Mouse (Mus musculus) midbrain, embryonic 14.5 days (tissue): ENCODE results near the gene Appl1. TPM values are rescaled to one million over a fixed set of nuclear protein-coding genes. Genes with fewer than 3 reads are reported as not detected.

ENCODE experiments used
- ATAC-seq: fragments of 200-750 bp; cut with Nextera tagmentation; 2 replicates; pipeline ENCODE4 v1.8.0; 2017; ENCODE audit warnings: moderate number of reproducible peaks, moderate library complexity; ENCODE audit not compliant: low FRiP score, low TSS enrichment
- DNase-seq: peaks from one replicate; pipeline ENCODE4 v3.0.0-alpha.2; 2015
- H3K27ac ChIP-seq: fragments of 300-500 bp; sonication (generic); replicated peaks from 2 replicates; pipeline ENCODE4 v1.5.1; 2014; ENCODE audit warnings: mild to moderate bottlenecking, low read depth, low read length, moderate library complexity
- H3K27me3 ChIP-seq: fragments of 300-500 bp; sonication (generic); 2 replicates; pipeline ENCODE4 v1.6.1; 2014; ENCODE audit warnings: low read length, control low read depth, mixed read lengths; ENCODE audit not compliant: control insufficient read depth, insufficient read depth
- H3K36me3 ChIP-seq: fragments of 300-500 bp; sonication (generic); 2 replicates; pipeline ENCODE4 v1.6.1; 2014; ENCODE audit warnings: low read length, control low read depth; ENCODE audit not compliant: control insufficient read depth, insufficient read depth
- H3K4me1 ChIP-seq: fragments of 300-500 bp; sonication (generic); 2 replicates; pipeline ENCODE4 v1.6.1; 2014; ENCODE audit warnings: mild to moderate bottlenecking, antibody characterized with exemption, low read length, control low read depth; ENCODE audit not compliant: control insufficient read depth, insufficient read depth
- H3K4me2 ChIP-seq: fragments of 300-500 bp; sonication (generic); 2 replicates; pipeline ENCODE4 v1.6.1; 2014; ENCODE audit warnings: mild to moderate bottlenecking, low read length, moderate library complexity
- H3K4me3 ChIP-seq: fragments of 300-500 bp; sonication (generic); replicated peaks from 2 replicates; pipeline ENCODE4 v1.5.1; 2014; ENCODE audit warnings: low read depth, low read length
- H3K9ac ChIP-seq: fragments of 300-500 bp; sonication (generic); replicated peaks from 2 replicates; pipeline ENCODE4 v1.6.1; 2014; ENCODE audit warnings: mild to moderate bottlenecking, low read length, moderate library complexity
- H3K9me3 ChIP-seq: fragments of 300-500 bp; sonication (generic); 2 replicates; pipeline ENCODE4 v1.6.1; 2016; ENCODE audit warnings: low read length, control low read depth, mixed read lengths; ENCODE audit not compliant: control insufficient read depth
- WGBS: fragments of 180-500 bp; shearing (Covaris S2); extraction: QIAGEN DNeasy Blood & Tissue Kit; methylation state at CpG from one replicate; pipeline ENCODE4 v1.1.7; 2014; 5-methylcytosine and 5-hydroxymethylcytosine counted together
- polyA plus RNA-seq: library from polyadenylated mRNA; unstranded; fragments of >200 nt; fragmentation: Nextera tagmentation; extraction: Ambion mirVana; gene quantifications from 2 replicates; pipeline ENCODE4 v1.2.1, GENCODE M21; 2014

The Appl1 gene
- 87.3 and 88.5 TPM in 2 replicates for polyA plus RNA-seq

DNA sequence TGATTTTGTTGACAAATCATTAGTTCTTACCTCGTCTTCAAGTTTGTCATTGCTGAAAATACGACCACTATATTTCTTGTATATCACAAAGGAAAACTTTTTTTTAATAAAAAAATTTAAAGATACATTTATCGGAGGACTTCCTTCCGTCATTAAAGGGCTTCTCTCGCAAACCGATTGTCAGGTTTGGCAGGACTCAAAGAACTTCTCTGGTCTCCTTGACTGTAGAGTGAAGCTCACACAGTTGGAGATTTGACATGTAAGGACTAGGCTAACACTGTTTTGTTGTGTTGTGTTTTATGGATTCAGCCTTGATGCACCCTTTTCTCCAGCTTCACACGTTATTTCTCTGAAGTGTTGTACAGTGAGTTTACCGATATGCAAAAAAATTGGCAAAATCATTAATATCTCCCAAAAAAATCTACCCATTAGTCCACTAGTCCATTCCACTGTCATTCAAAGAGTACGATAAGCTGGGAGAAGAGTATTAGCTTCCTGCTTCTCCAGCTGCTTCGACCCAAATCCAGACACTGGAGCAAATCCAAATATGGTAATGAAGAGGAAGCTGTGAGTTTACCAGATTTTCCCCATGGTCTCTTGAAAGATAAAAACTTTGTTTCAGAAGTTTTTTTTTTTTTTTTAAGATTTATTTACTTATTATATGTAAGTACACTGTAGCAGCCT lies at the start of gene Appl1:
Appl1 (minus strand) TSS at position 127 of the 684 bp plus-strand sequence.
- H3K9ac ChIP-seq = peak within 1 kb of the TSS; percentile 95
- ATAC-seq (no peak), DNase-seq (peak; percentile 19)
- H3K36me3 ChIP-seq = no peaks in the 10 kb centered on the region
- 44% methylated on average over 10 of the region's 10 CpGs for WGBS
- peak within 1 kb of the TSS; percentile 95 for H3K4me3 ChIP-seq
- H3K27ac ChIP-seq = peak within 1 kb of the TSS; percentile 93
- peaks cover 9% of the 10 kb centered on the region for H3K4me1 ChIP-seq
- H3K9me3 ChIP-seq = no peaks in the 10 kb centered on the region
- H3K4me2 ChIP-seq = peak within 1 kb of the TSS; percentile 74
- H3K27me3 ChIP-seq = no peaks in the 10 kb centered on the region

- Histone ChIP-seq H3K27me3 (no peaks in the 10 kb centered on the region), H3K9me3 (no peaks in the 10 kb centered on the region), H3K9ac (no peak overlapping the region), H3K4me1 (no peaks in the 10 kb centered on the region), H3K36me3 (no peaks in the 10 kb centered on the region), H3K4me2 (no peak overlapping the region), H3K27ac (no peak overlapping the region), H3K4me3 (no peak overlapping the region)
- ATAC-seq = no peak
- 93% methylated on average over 14 of the region's 14 CpGs for WGBS
- DNase-seq = no peak
Measured at GRCm38 (mm10) chr14:27019850-27020249, 48.8 kb upstream of the Appl1 start.

DNA sequence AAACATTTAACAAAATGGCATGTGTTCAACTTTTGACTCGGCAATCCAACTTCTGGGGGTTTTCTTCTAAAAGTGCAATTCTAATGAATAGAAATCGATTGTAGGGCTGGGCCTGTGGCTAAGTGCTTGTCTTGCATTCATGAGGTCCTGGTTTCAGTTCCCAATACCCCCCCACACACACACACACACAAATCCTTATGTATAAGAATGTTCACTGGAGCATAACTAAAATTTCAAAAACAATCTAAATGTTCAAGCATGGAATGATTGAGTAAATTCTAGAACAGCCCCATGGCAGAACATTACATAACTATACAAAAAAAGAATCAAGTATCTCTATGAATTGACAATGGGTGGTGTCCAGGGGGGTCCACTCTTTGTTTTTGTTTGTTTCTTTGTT lies 46.9 kb upstream of the Appl1 start:
- WGBS = 99% methylated on average over 2 of the region's 2 CpGs
- no peaks in the 10 kb centered on the region for H3K27me3 ChIP-seq
- H3K9ac ChIP-seq = no peak overlapping the region
- H3K4me2 ChIP-seq = no peak overlapping the region
- ATAC-seq (no peak), DNase-seq (no peak)
- H3K9me3 ChIP-seq = no peaks in the 10 kb centered on the region
- no peak overlapping the region for H3K4me3 ChIP-seq
- H3K36me3 ChIP-seq = no peaks in the 10 kb centered on the region
- H3K27ac ChIP-seq = no peak overlapping the region
- no peaks in the 10 kb centered on the region for H3K4me1 ChIP-seq

GRCm38 (mm10) chr14:27013658-27014057 lies 42.6 kb upstream of the Appl1 start:
- Histone ChIP-seq H3K27me3 (no peaks in the 10 kb centered on the region), H3K4me3 (no peak overlapping the region), H3K27ac (no peak overlapping the region), H3K9ac (no peak overlapping the region), H3K4me1 (no peaks in the 10 kb centered on the region), H3K4me2 (no peak overlapping the region), H3K9me3 (no peaks in the 10 kb centered on the region), H3K36me3 (no peaks in the 10 kb centered on the region)
- 85% methylated on average over 4 of the region's 4 CpGs for WGBS
- ATAC-seq (no peak), DNase-seq (no peak)

- ATAC-seq (no peak), DNase-seq (no peak)
- Histone ChIP-seq H3K36me3 (no peaks in the 10 kb centered on the region), H3K9ac (no peak overlapping the region), H3K4me1 (no peaks in the 10 kb centered on the region), H3K27me3 (no peaks in the 10 kb centered on the region), H3K4me3 (no peak overlapping the region), H3K27ac (no peak overlapping the region), H3K9me3 (no peaks in the 10 kb centered on the region), H3K4me2 (no peak overlapping the region)
- WGBS = 80% methylated on average over 5 of the region's 5 CpGs
Measured at GRCm38 (mm10) chr14:27011561-27011960, 40.5 kb upstream of the Appl1 start.

DNA sequence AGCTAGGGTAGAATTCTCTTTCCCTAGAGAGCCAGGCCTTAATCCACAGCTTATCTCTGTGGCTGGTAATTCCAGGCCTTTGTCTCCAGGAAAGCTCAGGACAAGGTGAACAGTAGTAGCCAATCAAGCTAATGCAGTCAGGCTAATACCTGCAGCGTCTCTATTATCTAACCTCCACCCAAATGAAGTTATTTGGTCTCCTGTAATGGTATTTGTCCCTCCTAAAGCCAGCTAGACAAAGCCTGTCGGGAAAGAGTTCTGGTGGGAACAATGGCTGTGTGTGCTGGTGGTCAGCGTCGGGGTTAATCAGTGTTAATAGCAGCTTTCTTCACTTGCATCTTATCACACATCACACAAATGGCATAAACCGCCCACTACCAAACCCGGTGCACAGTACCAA lies 34.9 kb upstream of the Appl1 start:
- no peak overlapping the region for H3K4me2 ChIP-seq
- no peak overlapping the region for H3K27ac ChIP-seq
- 9% methylated on average over 6 of the region's 6 CpGs for WGBS
- no peaks in the 10 kb centered on the region for H3K4me1 ChIP-seq
- no peaks in the 10 kb centered on the region for H3K36me3 ChIP-seq
- ATAC-seq (no peak), DNase-seq (peak; percentile 14)
- H3K9me3 ChIP-seq = no peaks in the 10 kb centered on the region
- no peak overlapping the region for H3K9ac ChIP-seq
- H3K4me3 ChIP-seq = no peak overlapping the region
- H3K27me3 ChIP-seq = no peaks in the 10 kb centered on the region

GRCm38 (mm10) chr14:27004906-27005305 lies 33.9 kb upstream of the Appl1 start:
- Histone ChIP-seq H3K4me2 (no peak overlapping the region), H3K4me3 (no peak overlapping the region), H3K27me3 (no peaks in the 10 kb centered on the region), H3K9ac (no peak overlapping the region), H3K27ac (no peak overlapping the region), H3K36me3 (no peaks in the 10 kb centered on the region), H3K4me1 (no peaks in the 10 kb centered on the region), H3K9me3 (no peaks in the 10 kb centered on the region)
- DNase-seq = peak; percentile 11
- 77% methylated on average over 7 of the region's 7 CpGs for whole genome bisulfite sequencing
- no peak for ATAC-seq

DNA sequence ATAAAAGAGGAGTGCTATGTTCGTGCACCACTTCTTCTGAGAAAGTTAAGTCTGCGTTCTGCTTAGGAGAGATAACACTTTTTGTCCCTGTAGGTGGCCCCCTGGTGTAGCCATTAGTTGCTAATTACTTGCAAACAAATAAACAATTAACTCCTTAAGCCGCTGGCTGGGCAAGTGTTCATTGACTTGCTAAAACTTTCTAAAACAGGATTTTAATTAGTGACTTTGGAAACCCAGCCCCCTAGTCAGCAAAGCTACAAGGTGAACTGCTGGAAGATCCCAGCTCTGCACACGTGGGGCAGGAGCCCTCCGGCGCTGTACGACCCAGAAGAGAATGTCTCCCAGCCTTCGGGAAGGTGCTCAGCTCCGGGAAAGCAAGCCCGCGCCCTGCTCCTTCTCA lies 29.4 kb upstream of the Appl1 start:
- Histone ChIP-seq H3K4me3 (no peak overlapping the region), H3K27ac (no peak overlapping the region), H3K4me2 (no peak overlapping the region), H3K4me1 (no peaks in the 10 kb centered on the region), H3K27me3 (no peaks in the 10 kb centered on the region), H3K9ac (no peak overlapping the region), H3K36me3 (no peaks in the 10 kb centered on the region), H3K9me3 (no peaks in the 10 kb centered on the region)
- DNase-seq = peak; percentile 8
- 7% methylated on average over 11 of the region's 11 CpGs for whole genome bisulfite sequencing
- ATAC-seq = no peak

DNA sequence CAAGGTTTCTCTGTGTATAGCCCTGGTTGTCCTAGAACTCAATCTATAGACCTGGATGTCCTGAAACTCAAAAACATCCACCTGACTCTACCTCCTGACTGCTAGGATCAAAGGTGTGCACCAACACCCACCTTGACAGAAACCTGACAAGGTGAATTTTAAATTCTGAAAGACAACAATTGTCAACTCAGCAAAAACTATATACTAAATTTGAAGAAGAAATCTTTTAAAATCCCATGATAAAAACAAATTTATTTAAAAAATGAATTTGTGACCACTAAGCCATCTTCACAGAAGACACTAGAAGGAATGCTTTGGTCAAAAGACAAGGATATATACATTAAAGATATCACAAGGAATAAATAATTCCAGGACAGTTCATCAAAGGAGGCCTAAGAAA lies 25.2 kb upstream of the Appl1 start:
- ATAC-seq = no peak
- no peak overlapping the region for H3K4me2 ChIP-seq
- no peaks in the 10 kb centered on the region for H3K4me1 ChIP-seq
- H3K4me3 ChIP-seq = no peak overlapping the region
- no peak overlapping the region for H3K27ac ChIP-seq
- H3K9ac ChIP-seq = no peak overlapping the region
- H3K27me3 ChIP-seq = no peaks in the 10 kb centered on the region
- H3K36me3 ChIP-seq = no peaks in the 10 kb centered on the region
- DNase-seq = no peak
- H3K9me3 ChIP-seq = no peaks in the 10 kb centered on the region
